Mouse (Mus musculus) intestine, postnatal 0 days (tissue): Measurements from ENCODE around the gene Calhm2. TPM values are rescaled to one million over a fixed set of nuclear protein-coding genes. Genes with fewer than 3 reads are reported as not detected.

Source experiments
- ATAC-seq: fragments of 200-750 bp; cut with Nextera tagmentation; 2 replicates; pipeline ENCODE4 v1.8.0; 2017; ENCODE audit warnings: mild to moderate bottlenecking, moderate TSS enrichment, moderate library complexity
- H3K27ac ChIP-seq: fragments of 300-500 bp; sonication (generic); 2 replicates; pipeline ENCODE4 v1.5.1; 2014; ENCODE audit warnings: mild to moderate bottlenecking, low read depth, low read length, moderate library complexity
- H3K27me3 ChIP-seq: fragments of 300-500 bp; sonication (generic); replicated peaks from 2 replicates; pipeline ENCODE4 v1.6.1; 2014; ENCODE audit warnings: low read length, mixed read lengths; ENCODE audit not compliant: control insufficient read depth, insufficient read depth
- H3K36me3 ChIP-seq: fragments of 300-500 bp; sonication (generic); 2 replicates; pipeline ENCODE4 v1.6.1; 2014; ENCODE audit warnings: mild to moderate bottlenecking, moderate library complexity; ENCODE audit not compliant: control insufficient read depth, insufficient read depth
- H3K4me1 ChIP-seq: fragments of 300-500 bp; sonication (generic); replicated peaks from 2 replicates; pipeline ENCODE4 v1.6.1; 2014; ENCODE audit warnings: antibody characterized with exemption, low read length, mixed read lengths; ENCODE audit not compliant: control insufficient read depth, insufficient read depth
- H3K4me2 ChIP-seq: fragments of 300-500 bp; sonication (generic); replicated peaks from 2 replicates; pipeline ENCODE4 v1.6.1; 2014; ENCODE audit warnings: low read depth, mild to moderate bottlenecking, moderate library complexity
- H3K4me3 ChIP-seq: fragments of 300-500 bp; sonication (generic); 2 replicates; pipeline ENCODE4 v1.5.1; 2014; ENCODE audit warnings: low read depth, low read length
- H3K9ac ChIP-seq: fragments of 300-500 bp; sonication (generic); 2 replicates; pipeline ENCODE4 v1.6.1; 2014; ENCODE audit warnings: mild to moderate bottlenecking, low read depth, low read length
- H3K9me3 ChIP-seq: fragments of 300-500 bp; sonication (generic); 2 replicates; pipeline ENCODE4 v1.6.1; 2016; ENCODE audit warnings: mixed run types; ENCODE audit not compliant: control insufficient read depth
- CTCF ChIP-seq: sonication (generic); IDR thresholded peaks from 2 replicates; pipeline ENCODE4 v1.5.1; 2016; ENCODE audit warnings: low read depth, mild to moderate bottlenecking, control low read depth, antibody characterized with exemption, moderate library complexity
- WGBS: fragments of 180-500 bp; shearing (Covaris S2); extraction: QIAGEN DNeasy Blood & Tissue Kit; methylation state at CpG from one replicate; pipeline ENCODE4 v1.1.7; 2014; 5-methylcytosine and 5-hydroxymethylcytosine counted together
- polyA plus RNA-seq: library from polyadenylated mRNA; unstranded; fragments of >200 nt; fragmentation: Nextera tagmentation; extraction: Ambion mirVana; gene quantifications from 2 replicates; pipeline ENCODE4 v1.2.1, GENCODE M21; 2015

Gene Calhm2
- polyA plus RNA-seq = 2.6 and 3.0 TPM in 2 replicates

DNA sequence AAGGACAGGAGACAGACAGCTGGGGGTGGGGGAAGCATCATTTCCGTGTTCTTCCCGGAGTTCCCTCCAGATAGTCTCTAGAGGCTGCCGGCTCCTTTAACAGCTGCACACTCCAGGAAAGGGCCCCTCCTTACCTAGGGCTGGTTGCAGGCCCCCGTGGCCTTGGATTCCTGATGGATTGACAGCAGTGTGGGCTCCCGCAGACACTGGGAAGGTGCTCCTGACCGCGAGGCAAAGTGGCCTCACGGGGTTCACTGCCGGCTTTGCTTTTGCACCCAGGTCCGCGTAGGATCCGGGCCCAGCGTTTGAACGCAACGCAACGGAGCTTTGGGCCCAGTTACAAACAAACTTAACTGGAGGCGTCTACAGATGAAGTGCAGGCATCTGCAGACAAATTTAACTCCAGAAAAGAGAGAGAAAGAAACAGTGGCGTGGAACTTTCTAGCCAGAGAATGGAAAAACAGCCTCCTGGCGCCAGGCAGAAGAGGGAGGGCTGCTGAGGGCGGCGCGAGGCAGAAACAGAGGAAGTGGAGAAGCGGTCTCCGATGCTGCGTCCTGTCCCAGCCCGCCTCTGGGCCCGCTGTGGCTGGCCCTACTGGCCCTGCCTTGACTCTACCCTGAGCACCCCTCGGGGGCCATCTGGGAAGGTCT, at the start of gene Calhm2:
Gene Calhm2, minus strand, starts transcription at position 524 of the 651 bp plus-strand sequence.
- peak within 1 kb of the TSS; percentile 44 for H3K4me3 ChIP-seq

DNA sequence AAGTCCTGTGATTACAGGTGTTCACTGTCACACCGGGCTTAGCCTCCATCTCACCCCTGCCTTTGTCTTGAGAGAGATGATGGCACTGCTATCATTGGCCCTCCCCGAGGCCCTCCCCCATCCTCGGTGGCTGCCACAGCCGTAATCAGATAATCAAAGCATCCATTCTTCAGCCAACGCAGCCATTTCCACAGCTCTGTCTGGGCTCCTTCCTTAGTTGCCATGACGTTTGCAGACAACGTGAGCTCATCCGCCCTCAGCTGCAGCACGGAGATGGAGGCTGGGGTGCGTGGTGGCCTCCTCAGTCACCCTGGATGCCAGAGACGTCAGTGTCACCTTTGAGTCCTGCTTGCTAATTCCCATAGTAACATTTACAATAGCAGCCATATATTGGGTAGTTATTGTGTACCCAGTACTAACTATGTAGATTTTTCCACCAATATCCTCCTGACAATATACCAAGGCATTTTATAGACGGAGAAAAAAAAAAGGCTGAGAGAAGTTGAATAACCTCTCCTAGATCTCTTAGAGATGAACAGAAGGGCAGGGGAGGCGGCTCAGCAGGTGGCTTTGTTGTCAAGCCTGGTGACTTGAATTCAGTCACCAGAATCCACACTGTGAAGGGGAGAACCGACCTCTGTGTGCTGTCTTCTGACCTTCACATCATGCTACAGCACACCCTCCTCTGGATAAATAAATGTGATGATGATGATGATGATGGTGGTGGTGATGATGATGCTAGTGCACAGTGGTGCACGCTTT, 48.6 kb upstream of the Calhm2 start:
- no peaks in the 10 kb centered on the region for H3K27me3 ChIP-seq
- WGBS = 48% methylated on average over 15 of the region's 15 CpGs
- no peak for ATAC-seq
- no peak overlapping the region for H3K27ac ChIP-seq
- H3K4me3 ChIP-seq = no peak overlapping the region
- no peak overlapping the region for H3K4me2 ChIP-seq
- no peak for TF ChIP-seq CTCF
- no peaks in the 10 kb centered on the region for H3K36me3 ChIP-seq
- no peaks in the 10 kb centered on the region for H3K4me1 ChIP-seq
- H3K9me3 ChIP-seq = no peaks in the 10 kb centered on the region
- H3K9ac ChIP-seq = no peak overlapping the region

More for the DNA sequence above, at the start of gene Calhm2:
- Histone ChIP-seq H3K9me3 (no peaks in the 10 kb centered on the region), H3K9ac (peak within 1 kb of the TSS; percentile 53), H3K27ac (peak within 1 kb of the TSS; percentile 83), H3K36me3 (peaks cover 19% of the 10 kb centered on the region; the same call in 1 of the 2 replicates), H3K27me3 (no peaks in the 10 kb centered on the region), H3K4me2 (peak within 1 kb of the TSS; percentile 67), H3K4me1 (peaks cover 13% of the 10 kb centered on the region)
- peak; percentile 48 for ATAC-seq
- WGBS = 7% methylated on average over 28 of the region's 28 CpGs
- no peak for TF ChIP-seq CTCF

DNA sequence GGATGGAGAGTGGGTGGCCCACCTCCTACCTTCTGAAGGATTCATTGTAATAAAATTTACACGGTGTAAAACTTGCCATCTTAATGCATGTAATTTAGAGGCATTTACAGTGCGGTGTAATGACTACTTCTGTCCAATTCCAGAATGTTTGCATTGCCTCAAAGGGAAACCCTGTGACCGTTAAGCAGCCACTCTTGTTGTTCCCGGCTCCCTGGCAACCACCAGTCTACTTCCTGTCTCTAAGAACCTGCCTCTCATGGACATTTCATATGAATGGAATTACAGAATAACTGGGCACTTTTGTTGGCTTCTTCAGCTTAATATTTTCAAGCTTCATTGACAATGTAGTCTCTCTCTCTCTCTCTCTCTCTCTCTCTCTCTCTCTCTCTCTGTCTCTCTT, 46.6 kb upstream of the Calhm2 start:
- Histone ChIP-seq H3K27ac (no peak overlapping the region), H3K4me2 (no peak overlapping the region), H3K36me3 (no peaks in the 10 kb centered on the region), H3K4me1 (no peaks in the 10 kb centered on the region), H3K27me3 (peaks cover 4% of the 10 kb centered on the region), H3K9me3 (no peaks in the 10 kb centered on the region), H3K4me3 (no peak overlapping the region), H3K9ac (no peak overlapping the region)
- TF ChIP-seq CTCF = no peak
- WGBS = 47% methylated on average over 4 of the region's 4 CpGs
- no peak for ATAC-seq

DNA sequence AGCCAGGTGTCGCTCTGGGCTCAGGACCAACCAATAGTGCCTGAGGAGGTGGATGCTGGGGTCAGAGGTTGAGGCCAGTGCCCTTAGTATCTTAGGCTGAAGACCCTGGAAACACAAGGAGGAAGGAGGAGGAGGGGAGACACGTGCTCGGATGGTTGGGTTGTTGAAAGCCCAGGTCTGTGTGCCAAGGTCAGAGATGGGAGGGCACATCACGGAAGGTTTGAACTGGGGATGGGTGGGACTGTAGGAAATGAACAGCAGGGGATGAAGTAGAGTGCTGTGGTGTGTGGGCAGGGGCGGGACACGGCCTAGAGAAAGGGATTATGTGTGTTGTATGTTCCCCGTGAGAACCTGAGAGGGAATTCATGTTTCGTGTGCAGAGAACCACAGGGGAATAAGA, 46.1 kb upstream of the Calhm2 start:
- Histone ChIP-seq H3K36me3 (no peaks in the 10 kb centered on the region), H3K4me3 (no peak overlapping the region)
- TF ChIP-seq CTCF = no peak

DNA sequence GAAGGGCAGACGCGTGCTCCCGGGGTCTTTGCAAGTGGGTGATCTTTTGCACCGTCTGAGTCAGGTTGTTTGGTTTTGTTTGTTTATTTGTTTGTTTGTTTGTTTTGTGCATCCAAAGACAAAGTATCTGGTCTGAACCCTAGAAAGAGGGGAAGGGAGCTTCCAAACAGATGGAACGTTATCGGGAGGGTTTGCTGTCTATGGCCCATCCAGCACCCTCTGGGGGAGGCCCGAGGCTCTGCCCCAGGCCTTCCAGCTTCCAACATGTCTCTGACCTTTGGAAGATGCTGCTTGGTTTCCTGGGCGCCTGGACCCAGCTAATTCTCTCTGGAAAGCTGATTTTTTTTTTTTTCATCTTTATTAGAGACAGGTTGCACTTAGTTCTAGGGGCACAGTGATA, 41.9 kb upstream of the Calhm2 start:
- Histone ChIP-seq H3K36me3 (no peaks in the 10 kb centered on the region), H3K9me3 (no peaks in the 10 kb centered on the region), H3K4me2 (peak overlapping the region; percentile 99; the same call in 1 of the 2 replicates), H3K9ac (no peak overlapping the region), H3K4me1 (0 out of 2 replicates have a peak, but pooled peaks cover 3% of the 10 kb centered on the region), H3K4me3 (no peak overlapping the region), H3K27me3 (peaks cover 25% of the 10 kb centered on the region), H3K27ac (no peak overlapping the region)
- 29% methylated on average over 8 of the region's 8 CpGs for WGBS
- no peak for ATAC-seq
- TF ChIP-seq CTCF = no peak

More for the DNA sequence above, 46.1 kb upstream of the Calhm2 start:
- Histone ChIP-seq H3K27ac (no peak overlapping the region), H3K9me3 (no peaks in the 10 kb centered on the region), H3K9ac (no peak overlapping the region), H3K4me2 (no peak overlapping the region), H3K27me3 (peaks cover 9% of the 10 kb centered on the region), H3K4me1 (no peaks in the 10 kb centered on the region)
- 75% methylated on average over 8 of the region's 8 CpGs for WGBS
- no peak for ATAC-seq

- Histone ChIP-seq H3K4me2 (peak overlapping the region; percentile 99), H3K4me1 (0 out of 2 replicates have a peak, but pooled peaks cover 3% of the 10 kb centered on the region), H3K4me3 (peak overlapping the region; percentile 69), H3K36me3 (no peaks in the 10 kb centered on the region), H3K9me3 (no peaks in the 10 kb centered on the region), H3K27me3 (peaks cover 25% of the 10 kb centered on the region), H3K27ac (no peak overlapping the region), H3K9ac (peak overlapping the region; percentile 52)
- WGBS = under 1% methylated on average over 40 of the region's 42 CpGs
- ATAC-seq = peak; percentile 22; the same call in 1 of the 2 replicates
- TF ChIP-seq CTCF = no peak
These were observed 41.2 kb upstream of the Calhm2 start for GRCm38 (mm10) chr19:47179272-47179809.
